Mouse (Mus musculus) neural tube, embryonic 14.5 days (tissue): ENCODE results near the gene Pgm2l1. TPM values are rescaled to one million over a fixed set of nuclear protein-coding genes. Genes with fewer than 3 reads are reported as not detected.
A peak's percentile ranks its signal among the peaks of the same experiment; 100 is the strongest.

ENCODE experiments used
- ATAC-seq: fragments of 200-750 bp; cut with Nextera tagmentation; 2 replicates; pipeline ENCODE4 v1.8.0; 2017; ENCODE audit warnings: low read depth, mild to moderate bottlenecking, moderate TSS enrichment, moderate library complexity
- H3K27ac ChIP-seq: fragments of 300-500 bp; sonication (generic); 2 replicates; pipeline ENCODE4 v1.5.1; 2014; ENCODE audit warnings: low read depth, mild to moderate bottlenecking, control low read depth, low read length, moderate library complexity, mixed read lengths
- H3K27me3 ChIP-seq: fragments of 300-500 bp; sonication (generic); 2 replicates; pipeline ENCODE4 v1.6.1; 2014; ENCODE audit warnings: low read length; ENCODE audit not compliant: control insufficient read depth, insufficient read depth
- H3K36me3 ChIP-seq: fragments of 300-500 bp; sonication (generic); 2 replicates; pipeline ENCODE4 v1.6.1; 2014; ENCODE audit warnings: low read length, mixed read lengths; ENCODE audit not compliant: control insufficient read depth, insufficient read depth
- H3K4me1 ChIP-seq: fragments of 300-500 bp; sonication (generic); 2 replicates; pipeline ENCODE4 v1.6.1; 2014; ENCODE audit warnings: low read length; ENCODE audit not compliant: control insufficient read depth, insufficient read depth
- H3K4me2 ChIP-seq: fragments of 300-500 bp; sonication (generic); 2 replicates; pipeline ENCODE4 v1.6.1; 2014; ENCODE audit warnings: mild to moderate bottlenecking, low read depth, low read length, control low read depth
- H3K4me3 ChIP-seq: fragments of 300-500 bp; sonication (generic); 2 replicates; pipeline ENCODE4 v1.5.1; 2014; ENCODE audit warnings: low read depth, low read length, control low read depth, mixed read lengths
- H3K9ac ChIP-seq: fragments of 300-500 bp; sonication (generic); replicated peaks from 2 replicates; pipeline ENCODE4 v1.6.1; 2014; ENCODE audit warnings: low read depth, mild to moderate bottlenecking, control low read depth, low read length, mixed read lengths
- H3K9me3 ChIP-seq: fragments of 300-500 bp; sonication (generic); 2 replicates; pipeline ENCODE4 v1.6.1; 2016; ENCODE audit warnings: low read length; ENCODE audit not compliant: control insufficient read depth
- WGBS: fragments of 180-500 bp; shearing (Covaris S2); extraction: QIAGEN DNeasy Blood & Tissue Kit; methylation state at CpG from one replicate; pipeline ENCODE4 v1.1.7; 2014; 5-methylcytosine and 5-hydroxymethylcytosine counted together
- polyA plus RNA-seq: library from polyadenylated mRNA; unstranded; fragments of >200 nt; fragmentation: Nextera tagmentation; extraction: Ambion mirVana; gene quantifications from 2 replicates; pipeline ENCODE4 v1.2.1, GENCODE M21; 2014

The Pgm2l1 gene
- 31.0 and 38.5 TPM in 2 replicates for polyA plus RNA-seq

GRCm38 (mm10) chr7:100227158-100227875 lies at the start of gene Pgm2l1:
Gene Pgm2l1, plus strand, starts transcription at chr7:100227394.
- under 1% methylated on average over 72 of the region's 72 CpGs for WGBS
- peak; percentile 97 for ATAC-seq
- no peaks in the 10 kb centered on the region for H3K9me3 ChIP-seq

DNA sequence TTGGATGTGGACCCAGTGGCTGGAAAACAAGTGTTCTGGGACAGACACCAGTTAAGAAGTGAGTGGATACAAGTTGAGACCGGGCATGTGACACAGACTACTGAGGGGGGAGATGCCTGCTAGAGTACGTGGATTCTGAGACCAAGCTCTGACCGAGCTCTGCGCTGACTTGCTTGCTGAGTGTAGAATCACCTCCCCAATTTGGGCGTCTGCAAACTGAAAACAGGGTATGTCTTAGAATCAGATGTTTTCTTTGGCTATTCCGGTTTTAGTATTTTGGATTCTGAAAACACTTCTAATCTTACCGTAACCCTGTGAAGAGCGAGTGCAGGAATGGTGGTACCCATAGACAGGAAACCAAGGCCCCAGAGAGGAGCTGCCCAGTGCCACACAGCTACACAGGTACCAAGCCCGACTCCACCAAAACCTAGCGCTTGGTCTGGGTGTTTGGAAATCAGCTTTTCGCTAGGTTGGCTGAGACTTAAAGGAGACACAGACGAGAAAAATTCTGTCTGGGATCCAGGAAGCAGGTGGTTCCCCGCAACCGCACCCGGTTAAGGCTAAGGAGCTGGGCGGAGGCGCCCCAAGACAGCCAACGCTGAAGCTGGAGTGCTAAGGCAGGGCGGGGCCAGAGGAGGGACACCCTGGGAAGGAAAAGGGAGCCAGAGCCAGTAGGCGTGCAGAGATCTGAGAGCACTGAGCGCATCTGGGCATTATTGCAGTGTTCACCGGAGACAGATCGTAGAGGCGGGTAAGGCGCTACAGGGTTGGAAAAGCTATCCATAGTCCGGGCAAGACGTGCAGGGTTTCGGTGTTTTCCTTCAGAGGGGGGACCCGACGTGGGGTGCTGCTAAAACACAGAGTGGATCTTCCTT lies 48.9 kb upstream of the Pgm2l1 start:
- Histone ChIP-seq H3K4me2 (peak overlapping the region; percentile 62), H3K9me3 (no peaks in the 10 kb centered on the region), H3K9ac (peak overlapping the region; percentile 33; the same call in 1 of the 2 replicates), H3K36me3 (no peaks in the 10 kb centered on the region), H3K4me3 (peak overlapping the region; percentile 29), H3K27ac (no peak overlapping the region), H3K27me3 (peaks cover 16% of the 10 kb centered on the region), H3K4me1 (peaks cover 9% of the 10 kb centered on the region; the same call in 1 of the 2 replicates)
- 11% methylated on average over 30 of the region's 30 CpGs for WGBS
- ATAC-seq, result peak; percentile 78

More at GRCm38 (mm10) chr7:100227158-100227875, at the start of gene Pgm2l1:
- H3K9ac ChIP-seq, result peak within 1 kb of the TSS; percentile 84
- H3K27ac ChIP-seq, result peak within 1 kb of the TSS; percentile 89
- peak within 1 kb of the TSS; percentile 89 for H3K4me3 ChIP-seq
- H3K4me2 ChIP-seq, result peak within 1 kb of the TSS; percentile 69
- no peaks in the 10 kb centered on the region for H3K36me3 ChIP-seq
- H3K4me1 ChIP-seq, result peaks cover 3% of the 10 kb centered on the region; the same call in 1 of the 2 replicates
- H3K27me3 ChIP-seq, result no peaks in the 10 kb centered on the region

DNA sequence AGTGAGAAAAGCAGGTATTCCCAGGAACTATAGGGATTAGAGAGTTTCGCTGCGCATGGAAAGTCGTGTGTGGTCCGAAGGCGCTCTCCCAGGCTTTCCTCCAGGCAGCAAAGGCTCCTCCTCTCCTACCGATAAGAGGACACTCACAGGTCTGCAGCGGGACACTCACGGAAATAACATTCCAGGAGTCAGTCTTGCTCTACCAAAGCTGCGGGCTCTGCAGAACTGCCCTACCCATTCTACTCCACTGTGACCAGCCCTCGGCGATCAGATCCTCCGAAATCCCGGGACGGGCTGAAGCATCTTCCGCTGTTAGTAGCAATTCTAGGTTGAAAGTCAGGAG lies 48.3 kb upstream of the Pgm2l1 start:
- Histone ChIP-seq H3K4me1 (peaks cover 9% of the 10 kb centered on the region; the same call in 1 of the 2 replicates), H3K4me3 (peak overlapping the region; percentile 29), H3K9me3 (no peaks in the 10 kb centered on the region), H3K36me3 (no peaks in the 10 kb centered on the region), H3K27me3 (peaks cover 16% of the 10 kb centered on the region), H3K27ac (no peak overlapping the region), H3K9ac (no peak overlapping the region), H3K4me2 (peak overlapping the region; percentile 62)
- 1% methylated on average over 15 of the region's 15 CpGs for WGBS
- ATAC-seq, result no peak

DNA sequence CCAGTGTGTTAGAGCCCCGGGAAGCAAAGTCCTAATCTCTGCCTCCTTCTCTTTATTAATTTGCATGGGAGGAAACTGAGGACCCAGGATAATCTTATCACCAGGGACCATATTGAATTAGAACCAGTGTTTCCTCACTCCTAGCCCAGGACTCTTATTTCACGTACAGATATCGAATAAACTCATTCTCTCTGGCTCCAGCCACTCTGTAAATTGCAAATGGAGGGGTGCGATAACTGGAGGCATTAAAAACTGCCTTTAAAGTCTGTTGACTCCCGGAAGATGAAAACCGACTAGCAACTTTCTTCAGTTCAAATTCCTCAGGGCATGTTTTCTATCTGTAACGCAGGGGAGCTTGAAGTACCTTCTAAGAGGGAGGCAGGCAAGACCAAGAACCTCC lies 47.8 kb upstream of the Pgm2l1 start:
- Histone ChIP-seq H3K9me3 (no peaks in the 10 kb centered on the region), H3K4me2 (peak overlapping the region; percentile 62; the same call in 1 of the 2 replicates), H3K36me3 (no peaks in the 10 kb centered on the region), H3K27ac (no peak overlapping the region), H3K4me1 (peaks cover 9% of the 10 kb centered on the region; the same call in 1 of the 2 replicates), H3K4me3 (no peak overlapping the region), H3K27me3 (peaks cover 16% of the 10 kb centered on the region), H3K9ac (no peak overlapping the region)
- WGBS, result 72% methylated on average over 7 of the region's 7 CpGs
- no peak for ATAC-seq

DNA sequence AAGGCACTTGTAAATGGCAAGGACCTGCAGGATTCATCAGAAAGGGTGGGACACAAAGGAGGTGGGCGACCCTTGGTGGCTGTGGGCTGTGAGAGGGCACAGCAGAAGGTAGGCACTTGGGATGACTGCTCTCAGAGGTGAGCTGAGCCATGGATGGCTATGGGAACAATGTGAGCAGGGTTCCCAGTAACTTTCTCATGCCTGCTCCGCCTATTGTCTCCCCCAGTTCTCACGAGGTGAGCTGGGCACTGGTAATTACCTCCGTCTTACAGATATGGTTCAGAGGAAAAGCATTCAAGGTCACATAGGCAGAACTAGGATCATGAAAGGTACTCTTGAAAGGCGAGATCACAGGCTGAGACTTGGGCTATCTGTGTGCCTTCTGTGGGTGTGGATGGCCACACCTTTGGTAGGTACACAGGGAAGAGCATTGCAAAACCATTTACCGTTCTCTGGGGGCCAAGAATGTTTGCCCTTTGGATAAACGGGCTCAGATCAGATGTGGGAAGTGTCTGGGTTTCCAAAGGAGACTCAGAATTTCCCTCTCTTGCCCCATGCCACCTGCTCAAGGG lies 47.3 kb upstream of the Pgm2l1 start:
- no peak overlapping the region for H3K27ac ChIP-seq
- no peak overlapping the region for H3K9ac ChIP-seq
- H3K4me1 ChIP-seq, result peaks cover 9% of the 10 kb centered on the region; the same call in 1 of the 2 replicates
- no peak overlapping the region for H3K4me2 ChIP-seq
- H3K27me3 ChIP-seq, result peaks cover 16% of the 10 kb centered on the region
- H3K9me3 ChIP-seq, result no peaks in the 10 kb centered on the region
- H3K4me3 ChIP-seq, result no peak overlapping the region
- WGBS, result 77% methylated on average over 7 of the region's 7 CpGs
- no peaks in the 10 kb centered on the region for H3K36me3 ChIP-seq
- ATAC-seq, result no peak

DNA sequence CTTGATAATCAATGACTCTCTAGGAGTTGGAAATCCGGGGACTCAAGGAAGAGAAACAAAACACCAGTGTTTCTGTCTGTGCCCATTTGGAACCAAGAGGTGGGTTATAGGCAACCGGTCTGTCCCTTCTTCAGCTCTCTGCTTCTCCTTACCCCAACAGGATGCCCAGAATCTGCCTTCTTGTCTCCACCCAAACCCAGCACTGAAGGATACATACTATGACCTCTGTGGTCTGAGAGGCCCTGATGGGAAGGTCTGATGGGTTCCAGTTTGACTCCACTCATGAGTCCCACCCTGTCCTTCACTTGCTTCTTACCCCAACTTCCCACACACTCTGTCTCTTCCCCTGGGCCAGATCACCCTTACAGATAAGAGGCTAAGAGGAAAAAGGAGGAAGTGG lies 46.0 kb upstream of the Pgm2l1 start:
- peaks cover 9% of the 10 kb centered on the region; the same call in 1 of the 2 replicates for H3K4me1 ChIP-seq
- H3K36me3 ChIP-seq, result no peaks in the 10 kb centered on the region
- no peak overlapping the region for H3K27ac ChIP-seq
- H3K9me3 ChIP-seq, result no peaks in the 10 kb centered on the region
- whole genome bisulfite sequencing, result 92% methylated on average over 2 of the region's 2 CpGs
- H3K4me3 ChIP-seq, result no peak overlapping the region
- peaks cover 16% of the 10 kb centered on the region for H3K27me3 ChIP-seq
- no peak for ATAC-seq
- H3K9ac ChIP-seq, result no peak overlapping the region
- H3K4me2 ChIP-seq, result no peak overlapping the region

GRCm38 (mm10) chr7:100181614-100182013 lies 45.6 kb upstream of the Pgm2l1 start:
- H3K9ac ChIP-seq, result no peak overlapping the region
- H3K27ac ChIP-seq, result no peak overlapping the region
- H3K36me3 ChIP-seq, result no peaks in the 10 kb centered on the region
- H3K9me3 ChIP-seq, result no peaks in the 10 kb centered on the region
- no peak overlapping the region for H3K4me2 ChIP-seq
- no peak for ATAC-seq
- no peak overlapping the region for H3K4me3 ChIP-seq
- peaks cover 16% of the 10 kb centered on the region for H3K27me3 ChIP-seq
- H3K4me1 ChIP-seq, result peaks cover 9% of the 10 kb centered on the region; the same call in 1 of the 2 replicates
- WGBS, result 79% methylated on average over 3 of the region's 3 CpGs

DNA sequence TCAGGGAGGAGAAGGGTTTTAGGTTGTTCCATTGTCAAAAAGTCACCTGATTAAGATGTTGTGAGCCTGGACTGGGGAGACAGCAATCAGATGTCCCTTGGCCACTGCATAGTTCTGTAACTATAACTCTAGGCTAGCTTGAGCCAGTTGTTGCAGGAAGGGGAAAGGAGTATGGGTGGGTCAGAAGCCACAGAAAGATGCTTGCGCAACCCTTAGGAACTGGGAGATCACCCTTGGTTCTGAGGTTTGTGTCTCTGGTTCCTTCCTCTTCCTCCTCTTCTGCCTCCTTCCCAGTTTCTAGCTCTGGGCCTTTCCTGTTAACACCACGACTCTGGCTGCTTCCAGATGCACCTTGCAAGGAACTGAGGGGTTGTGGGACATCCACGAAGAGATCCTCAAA lies 44.8 kb upstream of the Pgm2l1 start:
- ATAC-seq, result no peak
- H3K27me3 ChIP-seq, result peaks cover 16% of the 10 kb centered on the region
- H3K4me2 ChIP-seq, result no peak overlapping the region
- H3K27ac ChIP-seq, result no peak overlapping the region
- H3K36me3 ChIP-seq, result no peaks in the 10 kb centered on the region
- H3K9ac ChIP-seq, result no peak overlapping the region
- H3K4me3 ChIP-seq, result no peak overlapping the region
- 89% methylated on average over 3 of the region's 3 CpGs for WGBS
- peaks cover 9% of the 10 kb centered on the region; the same call in 1 of the 2 replicates for H3K4me1 ChIP-seq
- H3K9me3 ChIP-seq, result no peaks in the 10 kb centered on the region
